Mouse (Mus musculus) hindbrain, embryonic 10.5 days (tissue): ENCODE data around the gene Ccdc12. TPM values are rescaled to one million over a fixed set of nuclear protein-coding genes. Genes with fewer than 3 reads are reported as not detected.

Experiments
- DNase-seq: peaks from one replicate; pipeline ENCODE4 v3.0.0-alpha.2; 2017; ENCODE audit warnings: low spot score
- H3K27ac ChIP-seq: fragments of 300-500 bp; sonication (generic); 2 replicates; pipeline ENCODE4 v1.5.1; 2016; ENCODE audit warnings: mild to moderate bottlenecking, moderate library complexity
- H3K27me3 ChIP-seq: fragments of 300-500 bp; sonication (generic); 2 replicates; pipeline ENCODE4 v1.6.1; 2016; ENCODE audit warnings: mild to moderate bottlenecking; ENCODE audit not compliant: poor library complexity, insufficient read depth, severe bottlenecking
- H3K36me3 ChIP-seq: fragments of 300-500 bp; sonication (generic); 2 replicates; pipeline ENCODE4 v1.6.1; 2016; ENCODE audit warnings: mild to moderate bottlenecking, moderate library complexity
- H3K4me1 ChIP-seq: fragments of 300-500 bp; sonication (generic); replicated peaks from 2 replicates; pipeline ENCODE4 v1.6.1; 2016; ENCODE audit warnings: mild to moderate bottlenecking
- H3K4me3 ChIP-seq: fragments of 300-500 bp; sonication (generic); 2 replicates; pipeline ENCODE4 v1.5.1; 2016; ENCODE audit warnings: mild to moderate bottlenecking, moderate library complexity
- H3K9me3 ChIP-seq: fragments of 300-500 bp; sonication (generic); 2 replicates; pipeline ENCODE4 v1.6.1; 2016; ENCODE audit warnings: mild to moderate bottlenecking, moderate library complexity
- WGBS: fragments of 180-500 bp; shearing (Covaris S2); methylation state at CpG from one replicate; pipeline ENCODE4 v1.1.7; 2016; 5-methylcytosine and 5-hydroxymethylcytosine counted together
- polyA plus RNA-seq: library from polyadenylated mRNA; unstranded; fragments of >200 nt; fragmentation: Nextera tagmentation; extraction: Ambion mirVana; gene quantifications from 2 replicates; pipeline ENCODE4 v1.2.1, GENCODE M21; 2016

Gene Ccdc12
- polyA plus RNA-seq, 1 experiment from 2014 or later, result 180 TPM

DNA sequence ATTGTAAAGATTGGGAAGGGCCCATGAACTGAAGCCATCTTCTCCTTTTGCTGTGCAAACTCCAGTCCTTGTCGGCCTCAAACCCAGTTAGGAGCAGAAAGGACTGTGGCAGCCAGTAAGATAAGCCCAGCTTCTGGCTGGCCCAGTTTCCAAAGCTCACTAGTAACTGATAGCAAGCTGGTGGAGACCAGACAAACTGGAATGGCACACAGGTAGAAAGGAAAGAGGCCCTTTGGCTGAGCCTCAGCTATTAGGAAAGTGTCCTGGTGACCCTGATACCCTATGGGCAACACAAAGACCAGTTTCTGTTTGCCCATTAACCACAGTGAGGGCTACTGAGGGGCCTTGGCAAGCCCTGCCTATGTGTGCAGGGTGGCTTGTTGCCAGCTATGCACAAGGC is 46.5 kb downstream of the Ccdc12 start:
- Histone ChIP-seq H3K36me3 (peaks cover 47% of the 10 kb centered on the region), H3K4me1 (no peaks in the 10 kb centered on the region), H3K27me3 (no peaks in the 10 kb centered on the region), H3K9me3 (no peaks in the 10 kb centered on the region), H3K27ac (no peak overlapping the region), H3K4me3 (no peak overlapping the region)
- WGBS, result 86% methylated on average over 1 of the region's 1 CpGs
- no peak for DNase-seq

- H3K4me1 ChIP-seq, result 0 out of 2 replicates have a peak, but pooled peaks cover 4% of the 10 kb centered on the region
- no peaks in the 10 kb centered on the region for H3K27me3 ChIP-seq
- 92% methylated on average over 6 of the region's 6 CpGs for WGBS
- no peaks in the 10 kb centered on the region for H3K9me3 ChIP-seq
- no peak for DNase-seq
- no peak overlapping the region for H3K4me3 ChIP-seq
- peaks cover 57% of the 10 kb centered on the region for H3K36me3 ChIP-seq
- H3K27ac ChIP-seq, result no peak overlapping the region
These were observed 47.6 kb downstream of the Ccdc12 start for GRCm38 (mm10) chr9:110703951-110704350.

- Histone ChIP-seq H3K9me3 (no peaks in the 10 kb centered on the region), H3K27me3 (no peaks in the 10 kb centered on the region), H3K4me1 (peaks cover 14% of the 10 kb centered on the region), H3K4me3 (no peak overlapping the region), H3K36me3 (peaks cover 53% of the 10 kb centered on the region), H3K27ac (no peak overlapping the region)
- whole genome bisulfite sequencing, result 86% methylated on average over 5 of the region's 5 CpGs
- DNase-seq, result no peak
These were observed 50.5 kb downstream of the Ccdc12 start for GRCm38 (mm10) chr9:110706784-110707183.

GRCm38 (mm10) chr9:110709640-110710258 is 53.4 kb downstream of the Ccdc12 start:
- H3K27ac ChIP-seq, result peak overlapping the region; percentile 26; the same call in 1 of the 2 replicates
- H3K36me3 ChIP-seq, result peaks cover 60% of the 10 kb centered on the region
- no peaks in the 10 kb centered on the region for H3K27me3 ChIP-seq
- 42% methylated on average over 5 of the region's 5 CpGs for WGBS
- H3K4me1 ChIP-seq, result peaks cover 14% of the 10 kb centered on the region
- peak; percentile 78 for DNase-seq
- H3K4me3 ChIP-seq, result peak overlapping the region; percentile 18; the same call in 1 of the 2 replicates
- no peaks in the 10 kb centered on the region for H3K9me3 ChIP-seq

- no peaks in the 10 kb centered on the region for H3K27me3 ChIP-seq
- no peak overlapping the region for H3K4me3 ChIP-seq
- WGBS, result 100% methylated on average over 1 of the region's 1 CpGs
- H3K27ac ChIP-seq, result no peak overlapping the region
- DNase-seq, result no peak
- no peaks in the 10 kb centered on the region for H3K9me3 ChIP-seq
- peaks cover 65% of the 10 kb centered on the region for H3K36me3 ChIP-seq
- H3K4me1 ChIP-seq, result peaks cover 14% of the 10 kb centered on the region
These were observed 55.2 kb downstream of the Ccdc12 start for GRCm38 (mm10) chr9:110711532-110711931.

DNA sequence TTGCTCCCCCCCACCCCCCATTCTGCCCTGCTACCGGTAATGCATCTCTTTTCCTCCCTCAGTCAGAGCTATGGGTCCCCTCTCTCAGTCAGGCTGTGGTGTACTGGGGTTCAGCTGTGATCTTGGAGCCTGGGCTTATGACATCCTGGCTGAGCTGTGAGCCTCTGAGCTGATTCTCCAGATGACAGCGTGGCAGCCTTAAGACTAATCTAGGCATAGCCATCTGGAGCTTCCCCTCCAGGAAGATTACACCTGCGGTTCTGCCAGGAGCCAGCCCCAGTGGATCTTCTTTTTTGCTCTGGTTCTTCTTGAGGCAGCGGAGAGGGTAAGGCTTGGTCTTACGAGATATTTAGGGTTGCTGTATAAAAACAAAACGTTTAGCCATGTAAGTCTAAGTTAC is 55.7 kb downstream of the Ccdc12 start:
- H3K36me3 ChIP-seq, result peaks cover 65% of the 10 kb centered on the region
- H3K4me3 ChIP-seq, result no peak overlapping the region
- H3K27me3 ChIP-seq, result no peaks in the 10 kb centered on the region
- no peaks in the 10 kb centered on the region for H3K9me3 ChIP-seq
- DNase-seq, result no peak
- H3K4me1 ChIP-seq, result peaks cover 17% of the 10 kb centered on the region
- H3K27ac ChIP-seq, result no peak overlapping the region
- 94% methylated on average over 6 of the region's 6 CpGs for WGBS

- Histone ChIP-seq H3K4me3 (no peak overlapping the region), H3K27me3 (no peaks in the 10 kb centered on the region), H3K27ac (no peak overlapping the region), H3K4me1 (peaks cover 17% of the 10 kb centered on the region), H3K9me3 (no peaks in the 10 kb centered on the region), H3K36me3 (peaks cover 65% of the 10 kb centered on the region)
- 90% methylated on average over 4 of the region's 4 CpGs for WGBS
- DNase-seq, result no peak
These were observed 56.2 kb downstream of the Ccdc12 start for GRCm38 (mm10) chr9:110712545-110712944.

- Histone ChIP-seq H3K27me3 (no peaks in the 10 kb centered on the region), H3K9me3 (no peaks in the 10 kb centered on the region), H3K27ac (no peak overlapping the region), H3K4me1 (peaks cover 17% of the 10 kb centered on the region), H3K4me3 (no peak overlapping the region), H3K36me3 (peaks cover 59% of the 10 kb centered on the region)
- no peak for DNase-seq
- WGBS, result 79% methylated on average over 1 of the region's 1 CpGs
These were observed 57.1 kb downstream of the Ccdc12 start for GRCm38 (mm10) chr9:110713389-110713788.

GRCm38 (mm10) chr9:110715426-110715825 is 59.1 kb downstream of the Ccdc12 start:
- DNase-seq, result no peak
- no peaks in the 10 kb centered on the region for H3K9me3 ChIP-seq
- H3K27me3 ChIP-seq, result no peaks in the 10 kb centered on the region
- H3K27ac ChIP-seq, result no peak overlapping the region
- peaks cover 12% of the 10 kb centered on the region for H3K4me1 ChIP-seq
- no peak overlapping the region for H3K4me3 ChIP-seq
- H3K36me3 ChIP-seq, result peaks cover 48% of the 10 kb centered on the region
- 73% methylated on average over 1 of the region's 1 CpGs for WGBS

- DNase-seq, result peak; percentile 60
- H3K27ac ChIP-seq, result no peak overlapping the region
- H3K4me1 ChIP-seq, result peaks cover 12% of the 10 kb centered on the region
- no peaks in the 10 kb centered on the region for H3K9me3 ChIP-seq
- H3K4me3 ChIP-seq, result no peak overlapping the region
- H3K36me3 ChIP-seq, result peaks cover 35% of the 10 kb centered on the region
- H3K27me3 ChIP-seq, result no peaks in the 10 kb centered on the region
- WGBS, result 32% methylated on average over 4 of the region's 4 CpGs
These were observed 60.5 kb downstream of the Ccdc12 start for GRCm38 (mm10) chr9:110716775-110717174.

DNA sequence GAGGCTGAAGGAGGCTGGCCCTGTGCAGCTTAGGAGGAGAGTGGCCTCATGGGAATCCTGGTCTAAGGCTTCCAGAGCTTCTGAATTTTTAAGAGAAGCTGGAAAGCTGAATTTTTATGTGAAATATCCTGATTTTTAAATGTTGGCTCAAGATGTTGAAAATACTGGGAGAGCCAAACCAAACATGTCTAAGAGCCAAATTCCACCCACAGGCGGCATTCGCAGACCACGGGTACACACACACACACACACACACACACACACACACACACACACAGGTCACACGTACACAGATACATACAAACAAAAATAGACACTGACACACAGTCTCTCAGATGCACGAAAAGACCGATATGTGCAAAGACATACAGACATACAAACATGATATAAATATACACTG is 61.8 kb downstream of the Ccdc12 start:
- Histone ChIP-seq H3K4me1 (peaks cover 16% of the 10 kb centered on the region), H3K9me3 (no peaks in the 10 kb centered on the region)
- WGBS, result 95% methylated on average over 6 of the region's 6 CpGs

GRCm38 (mm10) chr9:110718810-110719209 is 62.5 kb downstream of the Ccdc12 start:
- Histone ChIP-seq H3K27ac (no peak overlapping the region), H3K9me3 (no peaks in the 10 kb centered on the region), H3K27me3 (no peaks in the 10 kb centered on the region), H3K4me1 (peaks cover 16% of the 10 kb centered on the region), H3K4me3 (no peak overlapping the region), H3K36me3 (peaks cover 34% of the 10 kb centered on the region)
- 86% methylated on average over 3 of the region's 3 CpGs for WGBS
- DNase-seq, result no peak

More for the DNA sequence above, 61.8 kb downstream of the Ccdc12 start:
- peaks cover 32% of the 10 kb centered on the region for H3K36me3 ChIP-seq
- DNase-seq, result no peak
- no peaks in the 10 kb centered on the region for H3K27me3 ChIP-seq
- H3K4me3 ChIP-seq, result no peak overlapping the region
- H3K27ac ChIP-seq, result no peak overlapping the region

DNA sequence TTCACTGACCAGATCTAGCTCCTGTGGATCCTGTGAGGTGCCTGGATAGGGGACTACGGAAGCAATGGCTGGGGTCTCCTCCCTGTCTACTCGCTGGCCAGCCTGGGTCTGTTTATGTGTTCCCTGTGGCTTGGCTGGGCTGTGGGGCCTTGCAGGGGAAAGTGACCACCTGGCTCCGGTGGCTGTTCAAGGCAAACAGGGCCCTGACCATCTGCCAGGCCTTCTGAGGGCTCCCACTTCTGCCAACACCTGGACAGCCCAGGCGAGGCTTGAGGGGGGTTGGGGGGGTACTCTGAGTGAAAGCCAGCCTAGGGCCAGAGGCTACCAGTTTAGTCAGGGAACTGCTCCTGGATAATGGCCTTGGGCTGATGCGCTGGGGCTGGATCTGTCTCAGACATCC is 63.7 kb downstream of the Ccdc12 start:
- no peak for DNase-seq
- H3K27ac ChIP-seq, result peak overlapping the region; percentile 46; the same call in 1 of the 2 replicates
- 71% methylated on average over 5 of the region's 5 CpGs for WGBS
- no peak overlapping the region for H3K4me3 ChIP-seq
- peaks cover 34% of the 10 kb centered on the region for H3K36me3 ChIP-seq
- peaks cover 7% of the 10 kb centered on the region for H3K27me3 ChIP-seq
- peaks cover 21% of the 10 kb centered on the region for H3K4me1 ChIP-seq
- no peaks in the 10 kb centered on the region for H3K9me3 ChIP-seq

- Histone ChIP-seq H3K27me3 (peaks cover 28% of the 10 kb centered on the region), H3K9me3 (no peaks in the 10 kb centered on the region), H3K4me1 (peaks cover 37% of the 10 kb centered on the region), H3K36me3 (peaks cover 44% of the 10 kb centered on the region), H3K4me3 (no peak overlapping the region), H3K27ac (no peak overlapping the region; the same call in 1 of the 2 replicates)
- no peak for DNase-seq
- WGBS, result 89% methylated on average over 10 of the region's 10 CpGs
These were observed 65.8 kb downstream of the Ccdc12 start for GRCm38 (mm10) chr9:110722060-110722459.
